Mouse (Mus musculus): ENCODE data around the gene Apoa1. TPM values are rescaled to one million over a fixed set of nuclear protein-coding genes. Genes with fewer than 3 reads are reported as not detected.

Gene Apoa1
- polyA plus RNA-seq, 1 experiment from 2014 or later = 2.4 TPM

- no peak overlapping the region for H3K4me3 ChIP-seq
- no peak overlapping the region for H3K9ac ChIP-seq
- no peak overlapping the region for H3K27ac ChIP-seq
- H3K27me3 ChIP-seq (replicated peaks) = no peaks in the 10 kb centered on the region
- no peaks in the 10 kb centered on the region for H3K9me3 ChIP-seq
- H3K4me1 ChIP-seq = no peaks in the 10 kb centered on the region
- WGBS = 87% methylated on average over 12 of the region's 12 CpGs
- no peak for ATAC-seq (ENCODE audit: low FRiP score, low read depth)
- no peak overlapping the region for H3K4me2 ChIP-seq (replicated peaks)
- peaks cover 45% of the 10 kb centered on the region for H3K36me3 ChIP-seq
Measured at GRCm38 (mm10) chr9:46196699-46197169, 31.6 kb upstream of the Apoa1 start.

- 92% methylated on average over 9 of the region's 9 CpGs for WGBS
- no peak overlapping the region for H3K27ac ChIP-seq
- H3K9ac ChIP-seq = no peak overlapping the region
- H3K27me3 ChIP-seq (replicated peaks) = no peaks in the 10 kb centered on the region
- no peaks in the 10 kb centered on the region for H3K9me3 ChIP-seq
- H3K36me3 ChIP-seq = peaks cover 55% of the 10 kb centered on the region
- ATAC-seq (ENCODE audit: low FRiP score, low read depth) = no peak
- no peak overlapping the region for H3K4me2 ChIP-seq (replicated peaks)
- no peak overlapping the region for H3K4me3 ChIP-seq
- H3K4me1 ChIP-seq = no peaks in the 10 kb centered on the region
Measured at GRCm38 (mm10) chr9:46198461-46198860, 29.9 kb upstream of the Apoa1 start.

GRCm38 (mm10) chr9:46198936-46199335, 29.4 kb upstream of the Apoa1 start:
- 91% methylated on average over 7 of the region's 7 CpGs for WGBS
- no peaks in the 10 kb centered on the region for H3K27me3 ChIP-seq (replicated peaks)

GRCm38 (mm10) chr9:46199609-46200008, 28.8 kb upstream of the Apoa1 start:
- no peak overlapping the region for H3K9ac ChIP-seq
- no peak for ATAC-seq (ENCODE audit: low FRiP score, low read depth)
- no peaks in the 10 kb centered on the region for H3K27me3 ChIP-seq (replicated peaks)
- no peak overlapping the region for H3K4me2 ChIP-seq (replicated peaks)
- WGBS = 86% methylated on average over 2 of the region's 2 CpGs
- H3K27ac ChIP-seq = no peak overlapping the region
- no peaks in the 10 kb centered on the region for H3K4me1 ChIP-seq
- no peak overlapping the region for H3K4me3 ChIP-seq
- H3K9me3 ChIP-seq = no peaks in the 10 kb centered on the region
- peaks cover 58% of the 10 kb centered on the region for H3K36me3 ChIP-seq

More at GRCm38 (mm10) chr9:46198936-46199335, 29.4 kb upstream of the Apoa1 start:
- Histone ChIP-seq H3K9me3 (no peaks in the 10 kb centered on the region), H3K4me2 (replicated peaks) (no peak overlapping the region), H3K27ac (no peak overlapping the region), H3K9ac (no peak overlapping the region), H3K4me3 (no peak overlapping the region), H3K4me1 (no peaks in the 10 kb centered on the region), H3K36me3 (peaks cover 56% of the 10 kb centered on the region)
- ATAC-seq (ENCODE audit: low FRiP score, low read depth) = no peak

GRCm38 (mm10) chr9:46206834-46207500, 21.4 kb upstream of the Apoa1 start:
- no peak overlapping the region for H3K9ac ChIP-seq
- H3K4me2 ChIP-seq (replicated peaks) = no peak overlapping the region
- no peak overlapping the region for H3K27ac ChIP-seq
- no peaks in the 10 kb centered on the region for H3K9me3 ChIP-seq
- 90% methylated on average over 10 of the region's 10 CpGs for WGBS
- ATAC-seq (ENCODE audit: low FRiP score, low read depth) = no peak
- no peaks in the 10 kb centered on the region for H3K27me3 ChIP-seq (replicated peaks)
- no peak overlapping the region for H3K4me3 ChIP-seq
- peaks cover 74% of the 10 kb centered on the region for H3K36me3 ChIP-seq
- no peaks in the 10 kb centered on the region for H3K4me1 ChIP-seq

GRCm38 (mm10) chr9:46207501-46207869, 20.9 kb upstream of the Apoa1 start:
- no peaks in the 10 kb centered on the region for H3K9me3 ChIP-seq
- no peak overlapping the region for H3K27ac ChIP-seq
- H3K36me3 ChIP-seq = peaks cover 76% of the 10 kb centered on the region
- no peak for ATAC-seq (ENCODE audit: low FRiP score, low read depth)
- H3K4me2 ChIP-seq (replicated peaks) = no peak overlapping the region
- H3K9ac ChIP-seq = no peak overlapping the region
- H3K4me3 ChIP-seq = no peak overlapping the region
- H3K4me1 ChIP-seq = no peaks in the 10 kb centered on the region
- H3K27me3 ChIP-seq (replicated peaks) = no peaks in the 10 kb centered on the region
- 87% methylated on average over 6 of the region's 6 CpGs for WGBS

- no peak overlapping the region for H3K27ac ChIP-seq
- WGBS = 93% methylated on average over 13 of the region's 13 CpGs
- H3K9me3 ChIP-seq = no peaks in the 10 kb centered on the region
- no peak for ATAC-seq (ENCODE audit: low FRiP score, low read depth)
- H3K27me3 ChIP-seq (replicated peaks) = no peaks in the 10 kb centered on the region
- H3K36me3 ChIP-seq = peaks cover 81% of the 10 kb centered on the region
- H3K4me3 ChIP-seq = no peak overlapping the region
- no peak overlapping the region for H3K9ac ChIP-seq
- no peak overlapping the region for H3K4me2 ChIP-seq (replicated peaks)
- H3K4me1 ChIP-seq = no peaks in the 10 kb centered on the region
Measured at GRCm38 (mm10) chr9:46208401-46208974, 19.9 kb upstream of the Apoa1 start.

GRCm38 (mm10) chr9:46210473-46210872, 17.9 kb upstream of the Apoa1 start:
- no peak overlapping the region for H3K27ac ChIP-seq
- peaks cover 72% of the 10 kb centered on the region for H3K36me3 ChIP-seq
- 93% methylated on average over 12 of the region's 12 CpGs for WGBS
- H3K4me2 ChIP-seq (replicated peaks) = no peak overlapping the region
- H3K4me1 ChIP-seq = no peaks in the 10 kb centered on the region
- ATAC-seq (ENCODE audit: low FRiP score, low read depth) = no peak
- H3K9ac ChIP-seq = no peak overlapping the region
- H3K4me3 ChIP-seq = no peak overlapping the region
- no peaks in the 10 kb centered on the region for H3K27me3 ChIP-seq (replicated peaks)
- no peaks in the 10 kb centered on the region for H3K9me3 ChIP-seq

GRCm38 (mm10) chr9:46214276-46214675, 14.1 kb upstream of the Apoa1 start:
- no peak overlapping the region for H3K27ac ChIP-seq
- H3K9me3 ChIP-seq = no peaks in the 10 kb centered on the region
- no peak overlapping the region for H3K9ac ChIP-seq
- ATAC-seq (ENCODE audit: low FRiP score, low read depth) = no peak
- H3K4me1 ChIP-seq = no peaks in the 10 kb centered on the region
- H3K36me3 ChIP-seq = peaks cover 49% of the 10 kb centered on the region
- 92% methylated on average over 4 of the region's 4 CpGs for WGBS
- no peaks in the 10 kb centered on the region for H3K27me3 ChIP-seq (replicated peaks)
- H3K4me2 ChIP-seq (replicated peaks) = no peak overlapping the region
- no peak overlapping the region for H3K4me3 ChIP-seq

GRCm38 (mm10) chr9:46214946-46215337, 13.4 kb upstream of the Apoa1 start:
- Histone ChIP-seq H3K4me1 (no peaks in the 10 kb centered on the region), H3K36me3 (peaks cover 48% of the 10 kb centered on the region), H3K4me2 (replicated peaks) (no peak overlapping the region), H3K27ac (no peak overlapping the region), H3K27me3 (replicated peaks) (no peaks in the 10 kb centered on the region), H3K9ac (no peak overlapping the region), H3K9me3 (no peaks in the 10 kb centered on the region), H3K4me3 (no peak overlapping the region)
- no peak for ATAC-seq (ENCODE audit: low FRiP score, low read depth)
- WGBS = 93% methylated on average over 10 of the region's 10 CpGs

- peaks cover 48% of the 10 kb centered on the region for H3K36me3 ChIP-seq
- H3K4me2 ChIP-seq (replicated peaks) = no peak overlapping the region
- 85% methylated on average over 11 of the region's 11 CpGs for WGBS
- no peaks in the 10 kb centered on the region for H3K4me1 ChIP-seq
- no peak for ATAC-seq (ENCODE audit: low FRiP score, low read depth)
- no peak overlapping the region for H3K4me3 ChIP-seq
- H3K9ac ChIP-seq = no peak overlapping the region
- no peak overlapping the region for H3K27ac ChIP-seq
- no peaks in the 10 kb centered on the region for H3K9me3 ChIP-seq
- no peaks in the 10 kb centered on the region for H3K27me3 ChIP-seq (replicated peaks)
Measured at GRCm38 (mm10) chr9:46215338-46216322, 12.8 kb upstream of the Apoa1 start.

- no peak overlapping the region for H3K27ac ChIP-seq
- no peak overlapping the region for H3K4me3 ChIP-seq
- H3K27me3 ChIP-seq (replicated peaks) = no peaks in the 10 kb centered on the region
- H3K9me3 ChIP-seq = no peaks in the 10 kb centered on the region
- 96% methylated on average over 13 of the region's 13 CpGs for WGBS
- peaks cover 46% of the 10 kb centered on the region for H3K36me3 ChIP-seq
- no peak overlapping the region for H3K9ac ChIP-seq
- no peak for ATAC-seq (ENCODE audit: low FRiP score, low read depth)
- no peaks in the 10 kb centered on the region for H3K4me1 ChIP-seq
- H3K4me2 ChIP-seq (replicated peaks) = no peak overlapping the region
Measured at GRCm38 (mm10) chr9:46216744-46217470, 11.5 kb upstream of the Apoa1 start.

Data from neural tube, embryonic 12.5 days (tissue).